Mouse (Mus musculus) retina, adult 2 months (tissue): ENCODE results near the gene Cln6.

Experiments
- DNase-seq: peaks from one replicate; pipeline ENCODE4 v3.0.0-alpha.2; 2012; ENCODE audit warnings: low read depth, low spot score

Cln6 gene

GRCm38 (mm10) chr9:62877825-62878224, 39.2 kb downstream of the Cln6 start:
- DNase-seq = no peak

GRCm38 (mm10) chr9:62881871-62882270, 43.3 kb downstream of the Cln6 start:
- DNase-seq = no peak

DNA sequence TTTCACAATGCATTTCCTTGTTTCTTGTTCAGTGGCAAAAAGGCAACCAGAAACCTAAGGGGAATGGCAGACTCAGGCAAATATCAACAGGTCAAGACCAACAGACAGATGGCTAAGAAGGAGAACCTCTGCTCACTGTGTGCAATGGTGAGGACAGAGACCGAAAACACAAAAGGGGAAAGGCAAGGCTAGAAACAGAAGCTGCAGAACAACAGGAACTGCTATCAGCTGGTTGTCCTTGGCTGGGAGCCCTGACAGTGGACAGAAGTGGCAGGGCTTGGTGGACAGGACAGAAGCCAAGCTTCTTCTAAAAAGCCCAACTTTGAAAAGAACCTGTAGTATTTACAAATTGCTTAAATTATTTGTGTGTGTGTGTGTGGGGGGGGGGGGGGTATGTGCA, 55.9 kb downstream of the Cln6 start:
- DNase-seq = no peak
